Mouse (Mus musculus): ENCODE measurements at regions not wholly inside any gene's neighbourhood (a gene's known extent, or its start where the extent isn't known, plus 50 kb on each side); places are given as distances from the start of the nearest gene placed in this dataset.

- no peak for ATAC-seq (replicated peaks; ENCODE audit: poor library complexity)
Measured at GRCm38 (mm10) chr11:114336839-114337484, 270.1 kb upstream of the Sdk2 start.

- ATAC-seq (replicated peaks; ENCODE audit: poor library complexity): no peak
Measured at GRCm38 (mm10) chr11:114335950-114336838, 269.3 kb upstream of the Sdk2 start.

GRCm38 (mm10) chr11:114331579-114332150 lies 264.8 kb upstream of the Sdk2 start:
- no peak for ATAC-seq (replicated peaks; ENCODE audit: poor library complexity)

- ATAC-seq (replicated peaks; ENCODE audit: poor library complexity): no peak
Measured at GRCm38 (mm10) chr11:114330316-114330715, 263.5 kb upstream of the Sdk2 start.

- peak; percentile 93 for ATAC-seq (replicated peaks; ENCODE audit: poor library complexity)
Measured at GRCm38 (mm10) chr11:114322627-114323026, 255.8 kb upstream of the Sdk2 start.

- no peak for ATAC-seq (replicated peaks; ENCODE audit: poor library complexity)
Measured at GRCm38 (mm10) chr11:114321974-114322373, 255.1 kb upstream of the Sdk2 start.

GRCm38 (mm10) chr11:114321527-114321926 lies 254.7 kb upstream of the Sdk2 start:
- peak; percentile 44; the same call in 1 of the 2 replicates for ATAC-seq (replicated peaks; ENCODE audit: poor library complexity)

GRCm38 (mm10) chr11:114315274-114315673 lies 248.4 kb upstream of the Sdk2 start:
- ATAC-seq (replicated peaks; ENCODE audit: poor library complexity): no peak

- no peak for ATAC-seq (replicated peaks; ENCODE audit: poor library complexity)
Measured at GRCm38 (mm10) chr11:114313652-114314051, 246.8 kb upstream of the Sdk2 start.

GRCm38 (mm10) chr11:114311640-114312039 lies 244.8 kb upstream of the Sdk2 start:
- no peak for ATAC-seq (replicated peaks; ENCODE audit: poor library complexity)

- no peak for ATAC-seq (replicated peaks; ENCODE audit: poor library complexity)
Measured at GRCm38 (mm10) chr11:114303636-114304354, 236.9 kb upstream of the Sdk2 start.

- no peak for ATAC-seq (replicated peaks; ENCODE audit: poor library complexity)
Measured at GRCm38 (mm10) chr11:114300611-114301319, 233.9 kb upstream of the Sdk2 start.

GRCm38 (mm10) chr11:114296816-114297334 lies 230.0 kb upstream of the Sdk2 start:
- ATAC-seq (replicated peaks; ENCODE audit: poor library complexity): peak; percentile 58

- no peak for ATAC-seq (replicated peaks; ENCODE audit: poor library complexity)
Measured at GRCm38 (mm10) chr11:114294511-114295250, 227.8 kb upstream of the Sdk2 start.

GRCm38 (mm10) chr11:114291258-114291657 lies 224.4 kb upstream of the Sdk2 start:
- ATAC-seq (replicated peaks; ENCODE audit: poor library complexity): no peak

- ATAC-seq (replicated peaks; ENCODE audit: poor library complexity): no peak
Measured at GRCm38 (mm10) chr11:114289946-114290345, 223.1 kb upstream of the Sdk2 start.

- no peak for ATAC-seq (replicated peaks; ENCODE audit: poor library complexity)
Measured at GRCm38 (mm10) chr11:114284820-114285666, 218.2 kb upstream of the Sdk2 start.

- peak; percentile 74 for ATAC-seq (replicated peaks; ENCODE audit: poor library complexity)
Measured at GRCm38 (mm10) chr11:114283208-114283607, 216.4 kb upstream of the Sdk2 start.

GRCm38 (mm10) chr11:114282566-114282965 lies 215.7 kb upstream of the Sdk2 start:
- ATAC-seq (replicated peaks; ENCODE audit: poor library complexity): no peak
